ENCODE assay signal across 28 mouse cellular contexts in genomic region chr5:120981211-120981610, GRCm38 (mm10). TPM values are rescaled to one million over a fixed set of nuclear protein-coding genes. Genes with fewer than 3 reads are reported as not detected.
A peak's percentile ranks its signal among the peaks of the same experiment; 100 is the strongest.
DNase-seq lines count a peak whose midpoint lies in the region; ATAC-seq and TF ChIP-seq lines count a peak whose summit lies in the region.
"Had no signal": no experiment of that assay in that cellular context is flagged by ENCODE, and none has a peak within 500 bp of the region (broad histone marks: within the 10 kb centered on the region; RNA-seq: fewer than 3 reads in every experiment).

No protein-coding gene starts in this region.

- ATAC-seq in cerebellum, adult (ENCODE audit: insufficient number of reproducible peaks, low FRiP score, low TSS enrichment) = peak; percentile 40; the same call in 1 of the 2 replicates
- ATAC-seq: forebrain, embryonic 16.5 days; hindbrain, postnatal 0 days; inflammation-experienced regulatory T-cells, adult 6 months; intestine, embryonic 16.5 days had no signal

- no peak overlapping the region for H3K27ac ChIP-seq in cerebellum, adult 2 months (ENCODE audit: insufficient read depth, low read length)
- H3K27ac ChIP-seq: embryonic facial prominence, embryonic 10.5 days; embryonic facial prominence, embryonic 13.5 days; forebrain, embryonic 12.5 days; heart, adult 2 months; heart, embryonic 10.5 days; heart, embryonic 13.5 days; hindbrain, embryonic 14.5 days; hindbrain, postnatal 0 days had no signal

- no peak for DNase-seq in cerebellum, adult 11 months
- DNase-seq in cerebellum, adult 2 months = peak in 1 of 2 experiments; percentile 59
- DNase-seq in cerebellum, adult 8-10 months = no peak
- peak; percentile 38 for DNase-seq in R1 (ENCODE audit: low read depth, low spot score)
- DNase-seq in cerebellum, postnatal 36 days = peak; percentile 39 to 48
- no peak for DNase-seq in testis, postnatal 10 days (ENCODE audit: low spot score)
- DNase-seq: adrenal gland, adult 2 months; adrenal gland, postnatal 14 days; embryo, embryonic 11 days; gastrocnemius, postnatal 10 days; gastrocnemius, postnatal 36 days; heart, adult 2 months; heart, postnatal 14 days; heart, postnatal 4 days; kidney, adult 18-20 months had no signal

- no peak for TF ChIP-seq POLR2A in cerebellum, adult 2 months (IDR thresholded peaks at IDR 0.05; ENCODE audit: borderline replicate concordance, insufficient read depth, low read length)

- H3K4me3 ChIP-seq in cerebellum, adult 2 months (replicated peaks; ENCODE audit: insufficient read depth, low read depth, low read length) = no peak overlapping the region
- H3K4me3 ChIP-seq: embryonic facial prominence, embryonic 10.5 days; embryonic facial prominence, embryonic 13.5 days; erythroblast, embryonic 14.5 days; forebrain, embryonic 12.5 days; heart, adult 2 months; heart, embryonic 10.5 days; heart, embryonic 13.5 days had no signal

- peaks cover 7% of the 10 kb centered on the region for H3K4me1 ChIP-seq in cerebellum, adult 2 months (ENCODE audit: control insufficient read depth, insufficient read depth, low read length)
- H3K4me1 ChIP-seq: embryonic facial prominence, embryonic 10.5 days; embryonic facial prominence, embryonic 13.5 days; forebrain, embryonic 12.5 days; heart, embryonic 10.5 days; heart, embryonic 13.5 days had no signal

- H3K27me3 ChIP-seq in cerebellum, adult 2 months (ENCODE audit: control insufficient read depth, insufficient read depth, low read length) = no peaks in the 10 kb centered on the region
- H3K27me3 ChIP-seq: embryonic facial prominence, embryonic 13.5 days; forebrain, embryonic 12.5 days; heart, embryonic 13.5 days had no signal

- TF ChIP-seq CTCF in cerebellum, adult 2 months (IDR thresholded peaks at IDR 0.05; ENCODE audit: borderline replicate concordance, insufficient read depth, low read depth, low read length) = peak; percentile 36; the same call in 1 of the 2 replicates

- WGBS in cerebellum, adult 2 months = 36% methylated on average over 11 of the region's 11 CpGs

RNA-seq across cellular contexts. Expression of gene Rph3a, which starts 28.7 kb away (rescaled TPM):
- 277 and 287 TPM in 2 replicates for polyA plus RNA-seq in cerebellum, adult 2 months (2012; rRNA removed)
- polyA plus RNA-seq: erythroblast, embryonic 14.5 days; heart, adult 2 months; heart, embryonic 10.5 days; heart, embryonic 13.5 days; heart, embryonic 16.5 days; inflammation-experienced regulatory T-cells, adult 6 months had no signal

Comparison
In these comparisons a context has a peak if more than half of its experiments do, and no peak if none do; other contexts are left out.
1. DNase-seq: peak in R1 (single experiment) and cerebellum, postnatal 36 days (2 of 2); none in cerebellum, adult 11 months (single experiment), cerebellum, adult 8-10 months (single experiment) and testis, postnatal 10 days (single experiment).